Mouse (Mus musculus) spleen, embryonic (tissue): ENCODE data around the gene Six4.
"Not testable (repeated sequence)": the region's sequence is repeated elsewhere in the genome, so short reads cannot be mapped to it uniquely, and the experiment has no call there.

Source experiments
- CTCF ChIA-PET: fragments of 350-600 bp; sonication (Branson Sonifier 250); formaldehyde crosslinking; loops from one replicate; lab custom pipeline; 2022; lab: Charles Lee

Gene Six4

DNA sequence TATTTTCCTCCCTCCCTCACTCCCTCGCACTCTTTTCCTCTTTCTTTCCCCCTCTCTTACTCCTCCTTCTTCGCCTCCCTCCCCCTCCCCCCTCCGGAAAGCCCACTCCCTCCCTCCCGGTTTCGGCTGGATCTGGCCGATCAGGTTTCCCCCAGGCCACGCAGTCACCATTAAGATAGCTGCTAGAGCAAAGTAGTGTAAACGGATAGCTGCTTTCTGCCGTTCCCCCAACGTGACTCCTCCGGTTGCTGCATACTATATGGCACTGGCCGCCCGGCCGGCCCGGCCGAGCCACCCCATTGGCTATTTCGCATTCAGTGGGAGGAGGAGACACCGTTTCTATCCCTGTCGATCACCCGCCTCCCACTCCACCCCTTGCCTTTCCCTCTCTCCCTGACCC, at the start of gene Six4:
Six4 (minus strand) TSS at position 261 of the 400 bp plus-strand sequence.
- CTCF ChIA-PET: no interaction called here

DNA sequence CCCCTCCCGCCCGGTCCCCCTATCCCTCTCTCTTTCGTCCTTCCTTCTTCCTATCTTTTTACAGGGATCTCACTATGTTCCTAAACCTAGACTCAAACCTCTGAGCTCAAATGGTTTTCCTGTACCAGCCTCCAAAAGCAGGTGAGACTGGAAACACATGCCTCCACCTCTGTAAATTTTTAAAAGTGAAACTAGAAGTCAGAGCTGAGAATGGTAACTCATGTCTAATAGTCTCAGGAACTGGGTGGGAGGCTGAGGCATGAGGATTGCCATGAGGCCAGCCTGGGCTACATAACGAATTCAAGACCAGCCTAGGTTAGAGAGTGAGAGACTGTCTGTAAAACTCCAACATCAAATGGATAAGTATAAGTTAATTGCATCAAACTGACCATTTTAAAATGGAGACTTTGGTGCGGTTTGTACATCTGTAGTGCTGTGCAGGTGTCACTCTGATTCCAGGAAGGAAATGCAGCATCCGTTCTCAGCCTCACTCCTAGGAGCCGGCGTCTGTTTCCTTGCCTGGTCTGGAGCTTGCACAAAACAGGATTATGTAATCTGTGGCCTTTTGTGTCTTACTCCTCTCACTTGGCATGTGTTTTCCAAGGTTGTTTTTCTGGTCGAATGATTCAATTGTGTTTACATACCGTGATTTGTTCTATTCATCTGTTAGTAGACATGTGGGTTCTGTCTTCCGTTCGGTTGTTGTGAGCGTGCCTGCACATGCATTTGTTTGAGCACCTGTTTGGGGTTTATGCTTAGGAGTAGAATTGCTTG, 49.3 kb upstream of the Six4 start:
- CTCF ChIA-PET: no interaction called here

DNA sequence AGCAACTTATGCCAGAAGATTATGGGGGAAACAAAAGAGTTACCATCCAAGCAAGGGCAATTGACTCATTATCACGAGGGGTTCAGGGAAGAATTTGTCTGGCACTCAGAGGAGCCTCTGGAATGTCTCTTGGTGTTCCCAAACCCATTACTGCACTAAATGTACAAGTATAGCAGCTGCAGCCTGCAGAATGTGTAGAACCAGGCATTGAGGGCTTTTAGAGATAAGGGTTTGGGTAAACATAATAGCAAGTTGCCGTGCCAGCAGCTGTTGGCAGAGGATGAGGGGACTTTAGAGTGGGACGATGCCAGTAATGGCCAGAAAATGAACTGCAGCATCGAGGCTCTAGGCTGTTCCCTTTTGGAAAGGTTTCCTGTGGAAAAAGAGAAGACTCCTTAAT, 47.1 kb upstream of the Six4 start:
- CTCF ChIA-PET: no interaction called here

DNA sequence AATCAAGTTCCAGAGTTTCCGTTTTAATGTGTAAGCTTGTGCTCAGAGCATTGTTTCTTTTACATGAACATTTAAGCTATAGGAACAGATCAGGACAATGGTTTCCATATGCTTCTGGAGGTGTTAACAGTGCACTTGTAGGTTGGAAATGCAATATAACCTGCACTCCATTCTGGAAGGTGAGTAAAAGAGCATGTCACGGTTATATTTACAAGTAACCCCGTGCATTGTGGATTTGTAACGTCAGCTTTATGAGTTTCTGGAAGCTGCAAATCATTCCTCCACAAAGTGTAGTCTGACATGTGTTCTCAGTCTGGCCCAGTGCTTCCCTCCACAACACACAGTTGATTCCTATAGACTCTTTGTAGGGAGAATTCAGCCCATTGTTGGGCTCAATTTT, 40.9 kb upstream of the Six4 start:
- CTCF ChIA-PET: no interaction called here

GRCm38 (mm10) chr12:73151038-73151437, 37.8 kb upstream of the Six4 start:
- CTCF ChIA-PET: not testable (repeated sequence)

DNA sequence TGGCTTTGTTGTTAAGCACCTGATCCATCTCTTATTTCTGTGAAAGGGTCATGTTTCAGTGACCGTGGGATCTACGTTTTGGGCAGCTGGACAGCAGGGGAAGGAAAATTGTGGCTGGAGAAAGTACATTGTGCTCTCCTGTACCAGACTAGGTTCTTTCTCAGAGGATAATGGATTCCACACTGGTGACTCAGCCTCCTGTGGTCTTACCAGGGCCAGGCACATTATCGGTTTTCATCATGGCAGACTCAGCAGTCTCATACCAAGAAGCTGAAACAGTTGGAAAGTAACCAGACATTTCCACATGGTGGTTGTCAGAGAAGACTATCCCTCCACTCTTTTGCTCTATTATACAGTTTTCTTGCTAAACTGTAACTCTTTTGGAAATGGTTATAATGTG, 34.0 kb upstream of the Six4 start:
- CTCF ChIA-PET: no interaction called here

- CTCF ChIA-PET: no interaction called here
Observed at GRCm38 (mm10) chr12:73140732-73141131, 27.5 kb upstream of the Six4 start.

- CTCF ChIA-PET: no interaction called here
Observed at GRCm38 (mm10) chr12:73125250-73125649, 12.0 kb upstream of the Six4 start.

DNA sequence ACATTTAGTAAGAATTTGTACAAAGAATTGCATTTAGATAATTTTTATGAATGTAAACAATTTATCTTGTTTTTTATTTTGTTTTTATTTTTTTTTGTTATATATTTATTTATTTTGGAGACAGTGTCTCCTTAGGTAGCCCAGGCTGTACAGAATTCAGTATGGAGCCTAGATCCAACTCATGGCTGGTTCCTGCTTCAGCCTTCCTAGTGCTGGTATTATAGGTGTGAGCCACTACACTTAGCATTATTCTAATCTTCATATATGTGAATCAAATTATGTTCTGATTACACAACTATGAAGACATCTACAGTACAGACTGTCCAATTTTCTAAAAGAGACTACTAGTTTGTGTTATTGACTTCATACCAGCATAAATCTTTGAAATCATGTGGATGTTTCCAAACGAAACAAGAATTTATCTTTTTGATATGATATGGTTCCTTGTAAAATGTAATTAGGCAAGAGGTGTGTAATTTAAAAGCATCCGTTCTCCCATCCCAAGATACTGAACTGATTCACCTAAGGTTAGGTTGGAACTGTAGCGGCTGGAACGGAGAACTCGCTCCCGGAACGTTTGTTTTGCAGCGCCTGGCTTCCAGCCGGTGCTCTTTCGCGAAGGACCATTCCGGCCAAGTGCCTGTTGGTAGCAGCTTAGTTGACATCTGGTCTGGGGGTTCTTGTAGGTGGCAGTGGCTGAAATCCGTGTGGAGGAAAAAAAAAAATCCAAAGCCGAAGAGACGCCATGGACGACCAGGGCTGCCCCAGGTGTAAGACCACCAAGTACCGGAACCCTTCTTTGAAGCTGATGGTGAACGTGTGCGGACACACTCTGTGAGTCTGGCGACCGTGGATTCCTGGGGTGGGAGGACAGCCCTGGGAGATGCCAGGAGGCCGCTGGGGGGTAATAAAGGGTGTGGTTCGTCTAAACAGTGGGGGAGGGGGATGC, 10.1 kb upstream of the Six4 start, which contains the start of gene Mnat1:
Mnat1 (plus strand) TSS at position 625 of the 949 bp plus-strand sequence.
- CTCF ChIA-PET: no interaction called here

DNA sequence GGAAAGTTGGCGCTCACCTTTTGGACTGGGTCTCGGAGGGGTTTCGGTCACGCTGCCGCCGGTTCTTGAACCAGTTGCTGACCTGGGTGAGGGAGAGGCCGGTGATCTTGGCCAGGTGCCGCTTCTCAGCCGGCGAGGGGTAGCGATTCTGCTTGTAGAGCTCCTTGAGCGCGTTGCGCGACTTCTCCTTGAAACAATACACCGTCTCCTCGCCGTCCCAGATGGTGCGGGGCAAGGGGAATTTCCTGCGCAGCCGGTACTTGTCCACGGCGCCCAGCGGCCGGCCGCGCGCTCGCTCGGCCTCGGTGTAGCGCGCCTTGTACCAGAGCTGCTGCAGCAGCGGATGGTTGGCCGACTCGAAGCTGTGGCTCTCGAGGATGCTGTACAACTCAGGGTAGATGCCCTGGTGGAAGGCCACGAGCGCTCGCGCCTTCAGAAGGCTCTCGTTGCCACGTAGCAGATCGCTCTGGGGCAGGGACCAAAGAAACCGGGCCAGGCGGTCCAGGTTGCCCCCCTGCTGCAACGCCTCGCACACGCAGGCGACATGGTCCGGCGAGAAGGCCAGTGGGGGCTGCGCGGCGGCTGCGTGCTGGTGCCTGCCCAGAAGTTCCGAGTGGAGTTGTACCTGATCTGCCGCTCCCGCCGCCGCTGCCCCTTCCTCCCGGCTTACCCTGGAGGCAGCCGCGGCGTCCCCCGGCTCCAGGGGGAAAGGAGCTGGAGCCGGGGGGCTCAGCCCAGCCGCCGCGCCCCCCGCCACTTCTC, 749 bp downstream of the Six4 start:
- CTCF ChIA-PET: no interaction called here

GRCm38 (mm10) chr12:73111561-73112325, 1.5 kb downstream of the Six4 start:
- CTCF ChIA-PET: no interaction called here

DNA sequence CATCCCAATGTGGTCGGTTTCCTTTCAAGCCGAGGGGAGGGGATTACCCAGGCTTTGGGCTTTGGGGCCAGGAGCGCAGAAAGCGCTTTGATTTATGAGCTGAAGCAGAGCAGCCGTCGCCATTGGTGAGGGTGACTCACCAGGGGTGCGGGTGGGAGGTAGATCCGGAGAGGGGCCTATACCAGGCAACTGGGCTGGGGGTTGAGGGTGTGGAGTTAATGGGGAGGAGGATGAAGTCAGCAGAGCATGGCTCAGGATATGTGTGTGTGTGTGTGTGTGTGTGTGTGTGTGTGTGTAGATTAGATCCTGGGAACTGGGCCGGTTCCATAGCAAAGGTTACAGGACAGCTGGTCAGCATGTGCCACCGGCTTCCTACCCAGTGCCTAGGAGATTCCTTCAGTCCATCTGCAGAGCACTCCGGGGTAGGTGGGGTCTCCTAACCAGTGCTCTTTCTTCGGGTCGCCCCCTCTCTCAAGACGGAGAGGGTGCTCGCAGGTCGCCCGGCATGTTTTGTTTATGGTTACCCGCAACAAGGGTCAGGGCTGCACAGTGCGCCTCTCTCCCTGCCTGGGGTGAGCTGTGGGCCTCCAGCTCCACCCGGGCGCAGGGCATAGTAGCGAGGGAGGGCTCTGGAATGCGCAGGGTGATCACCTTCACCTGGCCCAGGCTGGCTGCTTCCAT, 2.7 kb downstream of the Six4 start:
- CTCF ChIA-PET: no interaction called here

GRCm38 (mm10) chr12:73107821-73108220, 5.4 kb downstream of the Six4 start:
- CTCF ChIA-PET: no interaction called here

GRCm38 (mm10) chr12:73103713-73104112, 9.5 kb downstream of the Six4 start:
- CTCF ChIA-PET: no interaction called here

GRCm38 (mm10) chr12:73098593-73098992, 14.7 kb downstream of the Six4 start:
- CTCF ChIA-PET: no interaction called here

DNA sequence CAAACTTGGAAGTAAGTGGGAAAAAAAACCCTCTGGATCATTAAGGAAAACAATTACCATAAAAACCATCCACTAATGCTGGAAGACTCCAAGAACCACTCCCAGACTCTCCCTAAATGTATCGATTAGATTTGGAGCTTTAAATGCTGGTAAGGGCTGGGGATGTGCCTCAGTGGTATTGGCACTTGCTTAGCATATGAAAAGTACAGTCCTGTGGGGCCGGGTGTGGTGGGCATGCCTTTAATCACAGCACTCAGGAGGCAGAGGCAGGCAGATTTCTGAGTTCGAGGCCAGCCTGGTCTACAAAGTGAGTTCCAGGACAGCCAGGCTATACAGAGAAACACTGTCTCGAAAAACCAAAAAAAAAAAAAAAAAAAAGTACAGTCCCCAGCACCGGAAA, 17.1 kb downstream of the Six4 start:
- CTCF ChIA-PET: not testable (repeated sequence)

DNA sequence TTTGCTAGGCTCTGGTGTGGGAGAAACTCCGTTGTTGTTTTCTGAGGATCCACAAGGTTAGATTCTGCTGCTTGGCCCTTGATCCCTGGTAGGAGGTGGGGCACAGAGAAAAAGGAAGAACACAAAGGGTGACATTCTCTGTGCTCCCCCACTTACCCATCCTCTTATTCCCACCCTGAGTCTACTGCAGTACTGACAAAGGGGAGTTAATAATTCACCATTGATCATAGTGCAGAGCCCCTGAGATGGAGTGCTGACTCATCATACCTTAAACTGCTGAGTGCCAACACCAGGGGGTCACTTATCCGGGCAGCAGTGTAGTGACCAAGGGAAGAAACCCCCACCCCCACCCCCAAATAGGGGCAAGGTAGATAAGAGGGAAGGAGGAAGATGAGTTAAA, 18.7 kb downstream of the Six4 start:
- CTCF ChIA-PET: no interaction called here

DNA sequence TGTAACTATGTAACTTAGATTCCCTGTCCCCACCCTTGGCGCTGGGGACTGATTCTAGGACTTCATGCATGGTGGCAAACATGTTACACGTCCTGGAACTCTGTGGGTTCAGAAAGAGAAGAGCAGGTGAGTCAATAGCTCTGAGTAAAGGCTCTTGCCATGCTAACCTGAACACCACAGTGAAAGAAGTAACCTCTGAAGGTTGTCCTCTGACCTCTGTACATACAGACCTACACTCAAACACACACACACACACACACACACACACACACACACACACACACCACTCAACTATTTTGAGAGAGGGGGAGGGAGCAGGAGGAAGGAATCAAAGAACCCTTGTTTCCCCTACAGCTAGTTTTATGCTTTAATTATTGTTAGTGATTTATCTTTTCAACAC, 19.1 kb downstream of the Six4 start:
- CTCF ChIA-PET: no interaction called here

GRCm38 (mm10) chr12:73090672-73091335, 22.5 kb downstream of the Six4 start:
- CTCF ChIA-PET: no interaction called here

DNA sequence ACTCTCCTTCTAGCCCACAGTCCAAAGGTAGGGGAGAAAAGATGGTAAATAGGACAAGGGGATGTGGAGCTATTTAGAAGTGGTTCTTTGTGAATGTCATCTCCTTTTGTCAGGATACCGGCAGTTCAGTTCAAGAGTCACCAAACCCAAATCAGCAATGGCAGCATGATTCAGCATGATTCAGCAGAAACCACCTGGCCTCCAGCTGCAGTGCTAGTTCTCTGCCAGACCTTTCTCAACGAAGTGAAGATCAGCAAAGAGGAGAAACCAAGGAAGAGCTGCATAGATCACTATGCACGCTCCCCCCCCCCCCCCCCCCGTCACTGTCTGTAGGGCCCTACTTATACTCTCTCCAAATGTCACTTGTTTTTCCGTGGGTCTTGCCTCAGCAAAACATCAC, 24.3 kb downstream of the Six4 start:
- CTCF ChIA-PET: no interaction called here
